Mouse (Mus musculus): ENCODE results near the gene Vmn2r71. TPM values are rescaled to one million over a fixed set of nuclear protein-coding genes. Genes with fewer than 3 reads are reported as not detected.

Vmn2r71 gene
- polyA plus RNA-seq (2014; fragmentation: Illumina TruSeq; extraction: RNeasy Lipid Tissue Mini Kit (QIAGEN cat#74804); ENCODE audit: low read depth, low replicate concordance): not detected

GRCm38 (mm10) chr7:85562787-85563186 lies at the start of gene Vmn2r71:
Gene Vmn2r71 (plus strand): TSS chr7:85563087.

GRCm38 (mm10) chr7:85569092-85569491 lies 6.2 kb downstream of the Vmn2r71 start, which contains the start of gene Vmn2r70:
Gene Vmn2r70 (minus strand): TSS chr7:85569192.

Other genes with a start within 250 kb of the Vmn2r71 start
- not detected for gene Vmn2r69, start 147.2 kb upstream of the Vmn2r71 start, polyA plus RNA-seq (2014; fragmentation: Illumina TruSeq; extraction: RNeasy Lipid Tissue Mini Kit (QIAGEN cat#74804); ENCODE audit: low read depth, low replicate concordance)
- gene Vmn2r70, start 6.1 kb downstream of the Vmn2r71 start, polyA plus RNA-seq (2014; fragmentation: Illumina TruSeq; extraction: RNeasy Lipid Tissue Mini Kit (QIAGEN cat#74804); ENCODE audit: low read depth, low replicate concordance): not detected
- not detected for gene Vmn2r72, start 192.0 kb downstream of the Vmn2r71 start, polyA plus RNA-seq (2014; fragmentation: Illumina TruSeq; extraction: RNeasy Lipid Tissue Mini Kit (QIAGEN cat#74804); ENCODE audit: low read depth, low replicate concordance)

Data from sigmoid colon, adult 10 weeks (tissue).